ENCODE assay signal across 18 mouse cellular contexts in genomic region chr5:81160431-81160830, GRCm38 (mm10).
A peak's percentile ranks its signal among the peaks of the same experiment; 100 is the strongest.
DNase-seq lines count a peak whose midpoint lies in the region; ATAC-seq lines count a peak whose summit lies in the region.
"Had no signal": no experiment of that assay in that cellular context is flagged by ENCODE, and none has a peak within 500 bp of the region (broad histone marks: within the 10 kb centered on the region; RNA-seq: fewer than 3 reads in every experiment).

No protein-coding gene starts in this region.

- no peaks in the 10 kb centered on the region for H3K9me3 ChIP-seq in hindbrain, embryonic 13.5 days
- H3K9me3 ChIP-seq in hindbrain, embryonic 11.5 days (ENCODE audit: control insufficient read depth, low read length): no peaks in the 10 kb centered on the region
- H3K9me3 ChIP-seq: embryonic facial prominence, embryonic 10.5 days; embryonic facial prominence, embryonic 12.5 days; forebrain, embryonic 13.5 days; forebrain, embryonic 15.5 days had no signal

- no peak overlapping the region for H3K4me2 ChIP-seq in hindbrain, embryonic 13.5 days
- H3K4me2 ChIP-seq in hindbrain, embryonic 11.5 days (replicated peaks; ENCODE audit: low read depth, low read length): no peak overlapping the region
- H3K4me2 ChIP-seq: embryonic facial prominence, embryonic 12.5 days; forebrain, embryonic 13.5 days; forebrain, embryonic 15.5 days had no signal

- H3K4me1 ChIP-seq in hindbrain, embryonic 13.5 days (replicated peaks): peaks cover 21% of the 10 kb centered on the region
- H3K4me1 ChIP-seq in hindbrain, embryonic 11.5 days (replicated peaks; ENCODE audit: control insufficient read depth, insufficient read depth, low read length): no peaks in the 10 kb centered on the region
- H3K4me1 ChIP-seq: embryonic facial prominence, embryonic 12.5 days had no signal

- no peaks in the 10 kb centered on the region for H3K27me3 ChIP-seq in hindbrain, embryonic 13.5 days
- no peaks in the 10 kb centered on the region for H3K27me3 ChIP-seq in hindbrain, embryonic 11.5 days (ENCODE audit: control insufficient read depth, insufficient read depth, low read length)
- H3K27me3 ChIP-seq: embryonic facial prominence, embryonic 12.5 days had no signal

- WGBS in hindbrain, embryonic 13.5 days: 73% methylated on average over 6 of the region's 6 CpGs
- 88% methylated on average over 6 of the region's 6 CpGs for WGBS in hindbrain, embryonic 11.5 days

- H3K36me3 ChIP-seq in hindbrain, embryonic 13.5 days: no peaks in the 10 kb centered on the region
- H3K36me3 ChIP-seq in hindbrain, embryonic 11.5 days (ENCODE audit: control insufficient read depth, insufficient read depth, low read length): no peaks in the 10 kb centered on the region
- H3K36me3 ChIP-seq: embryonic facial prominence, embryonic 10.5 days; embryonic facial prominence, embryonic 12.5 days; forebrain, embryonic 15.5 days had no signal

- no peak for ATAC-seq in hindbrain, embryonic 13.5 days (ENCODE audit: low FRiP score)
- no peak for ATAC-seq in hindbrain, embryonic 11.5 days (ENCODE audit: low FRiP score)
- ATAC-seq: forebrain, embryonic 13.5 days; forebrain, embryonic 15.5 days; forebrain, postnatal 0 days had no signal

- no peak overlapping the region for H3K4me3 ChIP-seq in hindbrain, embryonic 13.5 days
- H3K4me3 ChIP-seq in hindbrain, embryonic 11.5 days (ENCODE audit: low read depth, low read length): no peak overlapping the region
- H3K4me3 ChIP-seq: embryonic facial prominence, embryonic 10.5 days; embryonic facial prominence, embryonic 12.5 days; forebrain, embryonic 13.5 days; forebrain, embryonic 15.5 days had no signal

- DNase-seq in cerebellum, postnatal 10 days: peak; percentile 45 to 51
- DNase-seq in cerebellum, adult 11 months: no peak
- DNase-seq in cerebellum, postnatal 25 days: peak; percentile 30 to 43
- DNase-seq in cerebellum, adult 9-10 months: no peak
- DNase-seq in hindbrain, embryonic 11.5 days (ENCODE audit: low spot score): no peak
- peak; percentile 45 for DNase-seq in brain, adult 2 months (ENCODE audit: low read depth, low spot score)
- DNase-seq in layer of hippocampus, adult 8-10 months (ENCODE audit: low spot score in 2 of 2): no peak
- DNase-seq: adrenal gland, adult 2 months; adrenal gland, postnatal 10 days; adrenal gland, postnatal 25 days; cerebellum, adult 18-20 months; cerebellum, adult 9-11 months; forebrain, postnatal 0 days had no signal

- no peak overlapping the region for H3K9ac ChIP-seq in hindbrain, embryonic 13.5 days
- H3K9ac ChIP-seq in hindbrain, embryonic 11.5 days (ENCODE audit: low read depth, low read length): no peak overlapping the region
- H3K9ac ChIP-seq: embryonic facial prominence, embryonic 12.5 days; forebrain, embryonic 13.5 days; forebrain, embryonic 15.5 days; forebrain, postnatal 0 days had no signal

- 0 out of 2 replicates have a peak overlapping the region, but pooled peaks have one; percentile 19 for H3K27ac ChIP-seq in hindbrain, embryonic 13.5 days
- H3K27ac ChIP-seq in hindbrain, embryonic 11.5 days (ENCODE audit: low read depth, low read length): no peak overlapping the region
- H3K27ac ChIP-seq: embryonic facial prominence, embryonic 10.5 days; embryonic facial prominence, embryonic 12.5 days; forebrain, embryonic 13.5 days; forebrain, embryonic 15.5 days had no signal

Comparison
In these comparisons a context has a peak if more than half of its experiments do, and no peak if none do; other contexts are left out.
1. DNase-seq: peak in cerebellum, postnatal 10 days (2 of 2), cerebellum, postnatal 25 days (2 of 2) and brain, adult 2 months (single experiment); none in cerebellum, adult 11 months (single experiment), cerebellum, adult 9-10 months (single experiment), hindbrain, embryonic 11.5 days (single experiment) and layer of hippocampus, adult 8-10 months (0 of 2).